Mouse (Mus musculus) cerebellum, postnatal 4 days (tissue): ENCODE data around the gene Thbs3.

Experiments used
- DNase-seq, 2 experiments: peaks; one replicate each; pipeline ENCODE4 v3.0.0; 2022; ENCODE audit warnings: low spot score in 2 of 2, mixed read lengths in 1 of 2

The Thbs3 gene

GRCm38 (mm10) chr3:89214681-89215411, at the start of gene Thbs3:
Gene Thbs3 (plus strand): TSS chr3:89215180.
- DNase-seq = no peak

- no peak for DNase-seq
Observed at GRCm38 (mm10) chr3:89165268-89165870, 49.6 kb upstream of the Thbs3 start.

- no peak for DNase-seq
Observed at GRCm38 (mm10) chr3:89166945-89167344, 48.0 kb upstream of the Thbs3 start.

GRCm38 (mm10) chr3:89174844-89175243, 40.1 kb upstream of the Thbs3 start:
- no peak for DNase-seq

- no peak for DNase-seq
Observed at GRCm38 (mm10) chr3:89175544-89175943, 39.4 kb upstream of the Thbs3 start.

- DNase-seq = no peak
Observed at GRCm38 (mm10) chr3:89176421-89176820, 38.6 kb upstream of the Thbs3 start.

- peak; percentile 61 to 86 for DNase-seq
Observed at GRCm38 (mm10) chr3:89177242-89178106, 37.5 kb upstream of the Thbs3 start, which contains the start of gene Scamp3. Gene Scamp3 (plus strand): TSS chr3:89177473.

GRCm38 (mm10) chr3:89178107-89178385, 36.9 kb upstream of the Thbs3 start:
- no peak for DNase-seq

- DNase-seq = no peak
Observed at GRCm38 (mm10) chr3:89179056-89179455, 35.9 kb upstream of the Thbs3 start.

GRCm38 (mm10) chr3:89181749-89182500, 33.1 kb upstream of the Thbs3 start:
- DNase-seq = no peak

- DNase-seq = no peak
Observed at GRCm38 (mm10) chr3:89182531-89183057, 32.4 kb upstream of the Thbs3 start.

GRCm38 (mm10) chr3:89183058-89183958, 31.7 kb upstream of the Thbs3 start, which contains the start of gene Fam189b:
Gene Fam189b (plus strand): TSS chr3:89183143.
- peak; percentile 69 to 79 for DNase-seq

GRCm38 (mm10) chr3:89183959-89184315, 31.0 kb upstream of the Thbs3 start:
- no peak for DNase-seq

- DNase-seq = no peak
Observed at GRCm38 (mm10) chr3:89187197-89187596, 27.8 kb upstream of the Thbs3 start.

- no peak for DNase-seq
Observed at GRCm38 (mm10) chr3:89187690-89188477, 27.1 kb upstream of the Thbs3 start.

- no peak for DNase-seq
Observed at GRCm38 (mm10) chr3:89188478-89188875, 26.5 kb upstream of the Thbs3 start.

- DNase-seq = no peak
Observed at GRCm38 (mm10) chr3:89190436-89190835, 24.5 kb upstream of the Thbs3 start.

GRCm38 (mm10) chr3:89193351-89193750, 21.6 kb upstream of the Thbs3 start:
- no peak for DNase-seq

- DNase-seq = no peak
Observed at GRCm38 (mm10) chr3:89193853-89194252, 21.1 kb upstream of the Thbs3 start.
